13 mouse cellular contexts compared by ENCODE assay signal in the genomic region with DNA sequence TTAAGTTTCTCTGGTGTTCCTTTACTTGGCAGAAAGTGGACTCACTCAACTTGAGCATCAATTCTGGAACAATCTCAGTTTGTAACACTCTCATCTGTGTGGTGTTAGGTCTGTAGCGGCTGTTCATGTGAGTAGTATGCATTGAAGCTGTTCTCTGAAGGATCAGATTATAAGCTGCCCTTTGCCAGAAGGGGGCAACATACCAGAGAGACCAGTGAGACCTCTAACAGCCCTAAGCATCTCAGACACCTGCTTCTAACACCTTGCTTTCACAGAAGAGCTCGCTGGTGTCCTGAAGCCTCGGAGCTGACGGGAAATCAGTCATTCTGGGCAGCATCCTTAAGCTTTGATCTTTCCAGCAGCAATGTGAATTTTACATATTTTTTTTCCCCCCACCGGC. TPM values are rescaled to one million over a fixed set of nuclear protein-coding genes. Genes with fewer than 3 reads are reported as not detected.
DNase-seq lines count a peak whose midpoint lies in the region; TF ChIP-seq lines count a peak whose summit lies in the region.
"Had no signal": no experiment of that assay in that cellular context is flagged by ENCODE, and none has a peak within 500 bp of the region (broad histone marks: within the 10 kb centered on the region; RNA-seq: fewer than 3 reads in every experiment).

No protein-coding gene starts in this region.

- no peak overlapping the region for H3K27ac ChIP-seq in thymus, adult 2 months (ENCODE audit: control insufficient read depth, insufficient read depth, low read length)
- H3K27ac ChIP-seq: midbrain, embryonic 12.5 days had no signal

- no peak for TF ChIP-seq POLR2A in thymus, adult 2 months (IDR thresholded peaks at IDR 0.05; ENCODE audit: control insufficient read depth, extremely low read depth, insufficient read depth, low read length, poor library complexity)

- peaks cover 6% of the 10 kb centered on the region for H3K4me1 ChIP-seq in thymus, adult 2 months (replicated peaks; ENCODE audit: control insufficient read depth, insufficient read depth, low read length)

- 57% methylated on average over 5 of the region's 5 CpGs for WGBS in thymus, adult 2 months

- peak; percentile 40 for DNase-seq in heart, adult 11 months
- no peak for DNase-seq in heart, adult 9 months (ENCODE audit: low spot score in 2 of 2)
- peak; percentile 19 for DNase-seq in thymus, adult 2 months
- no peak for DNase-seq in thymus, adult 18-20 months
- DNase-seq in naive thymus-derived CD4-positive, alpha-beta T cell, adult 2 months (ENCODE audit: low read depth), result peak; percentile 18
- no peak for DNase-seq in kidney, postnatal 10 days
- no peak for DNase-seq in left cerebral cortex, postnatal 4 days
- DNase-seq in kidney, adult 11 months, result no peak
- DNase-seq: cerebellum, postnatal 36 days; heart, postnatal 36 days; kidney, adult 18-20 months had no signal

- no peak overlapping the region for H3K4me3 ChIP-seq in thymus, adult 2 months (ENCODE audit: control insufficient read depth, insufficient read depth, low read length)
- H3K4me3 ChIP-seq: midbrain, embryonic 12.5 days had no signal

- H3K27me3 ChIP-seq in thymus, adult 2 months (ENCODE audit: control insufficient read depth, insufficient read depth, low read length), result no peaks in the 10 kb centered on the region

- intact Hi-C loops in left cerebral cortex, postnatal 4 days (cut with DNase I), result loop anchor here (2.0 to 5.0 kb wide), 3 partner anchors 122 to 1277 kb away; no protein-coding TSS in a partner anchor

- no peak for TF ChIP-seq CTCF in thymus, adult 2 months (IDR thresholded peaks at IDR 0.05; ENCODE audit: borderline replicate concordance, control insufficient read depth, extremely low read depth, insufficient read depth, low read length, poor library complexity)

- no peaks in the 10 kb centered on the region for H3K36me3 ChIP-seq in thymus, adult 2 months (ENCODE audit: control insufficient read depth, insufficient read depth, low read length)
- H3K36me3 ChIP-seq: midbrain, embryonic 12.5 days had no signal

RNA-seq across cellular contexts. Expression of a gene that starts 42.0 kb away (rescaled TPM):
- polyA plus RNA-seq in thymus, adult 2 months (2012; rRNA removed), result 2.2 and 2.4 TPM in 2 replicates
- 1 to 10 TPM; 1.9 to 2.2 TPM for total RNA-seq in left cerebral cortex, postnatal 4 days (2021)
- total RNA-seq: heart, postnatal 36 days had no signal
- polyA plus RNA-seq: small intestine, adult 2 months had no signal

Comparison
In these comparisons a context has a peak if more than half of its experiments do, and no peak if none do; other contexts are left out.
1. DNase-seq: peak in heart, adult 11 months (single experiment), thymus, adult 2 months (single experiment) and naive thymus-derived CD4-positive, alpha-beta T cell, adult 2 months (single experiment); none in heart, adult 9 months (0 of 2), thymus, adult 18-20 months (0 of 2), kidney, postnatal 10 days (single experiment), left cerebral cortex, postnatal 4 days (single experiment) and kidney, adult 11 months (single experiment).